Mouse (Mus musculus) kidney, adult 2 months (tissue): ENCODE results near the gene Gm28047. TPM values are rescaled to one million over a fixed set of nuclear protein-coding genes. Genes with fewer than 3 reads are reported as not detected.

Experiments
- DNase-seq: peaks from one replicate; pipeline ENCODE4 v3.0.0; 2021
- H3K27ac ChIP-seq: fragments of 200-500 bp; 2 replicates; pipeline ENCODE4 v1.5.1; 2012; ENCODE audit warnings: low read depth, low read length, control low read depth, inconsistent platforms; ENCODE audit not compliant: insufficient read depth
- H3K27me3 ChIP-seq: fragments of 200-500 bp; replicated peaks from 2 replicates; pipeline ENCODE4 v1.6.1; 2012; ENCODE audit warnings: mild to moderate bottlenecking, moderate library complexity, low read length, inconsistent platforms; ENCODE audit not compliant: control insufficient read depth, insufficient read depth
- H3K36me3 ChIP-seq: fragments of 200-500 bp; 2 replicates; pipeline ENCODE4 v1.6.1; 2012; ENCODE audit warnings: mild to moderate bottlenecking, moderate library complexity, low read length, inconsistent platforms; ENCODE audit not compliant: control insufficient read depth, insufficient read depth
- H3K4me1 ChIP-seq: fragments of 200-500 bp; 2 replicates; pipeline ENCODE4 v1.6.1; 2011; ENCODE audit warnings: low read length; ENCODE audit not compliant: control insufficient read depth, insufficient read depth
- H3K4me3 ChIP-seq: fragments of 200-500 bp; 2 replicates; pipeline ENCODE4 v1.5.1; 2011; ENCODE audit warnings: mild to moderate bottlenecking, low read depth, low read length, control low read depth; ENCODE audit not compliant: insufficient read depth
- CTCF ChIP-seq: fragments of 200-500 bp; conservative IDR thresholded peaks from 2 replicates; pipeline ENCODE4 v1.5.1; 2011; ENCODE audit warnings: low read depth, mild to moderate bottlenecking, control low read depth, low read length, moderate library complexity, mixed read lengths; ENCODE audit not compliant: insufficient read depth, insufficient read length
- POLR2A ChIP-seq: fragments of 200-500 bp; IDR thresholded peaks from one replicate; pipeline ENCODE4 v1.6.1; 2011; ENCODE audit warnings: low read depth, low read length, control low read depth
- WGBS: fragments of 180-500 bp; shearing (Covaris S2); methylation state at CpG from one replicate; pipeline ENCODE4 v1.1.7; 2018; 5-methylcytosine and 5-hydroxymethylcytosine counted together
- polyA plus RNA-seq: library from polyadenylated mRNA; depleted of rRNA; stranded (reverse); fragments of >200 nt; gene quantifications from 2 replicates; pipeline ENCODE4 v1.2.3, GENCODE M21; 2012

Gm28047 gene
- polyA plus RNA-seq, 1 experiment = not detected

DNA sequence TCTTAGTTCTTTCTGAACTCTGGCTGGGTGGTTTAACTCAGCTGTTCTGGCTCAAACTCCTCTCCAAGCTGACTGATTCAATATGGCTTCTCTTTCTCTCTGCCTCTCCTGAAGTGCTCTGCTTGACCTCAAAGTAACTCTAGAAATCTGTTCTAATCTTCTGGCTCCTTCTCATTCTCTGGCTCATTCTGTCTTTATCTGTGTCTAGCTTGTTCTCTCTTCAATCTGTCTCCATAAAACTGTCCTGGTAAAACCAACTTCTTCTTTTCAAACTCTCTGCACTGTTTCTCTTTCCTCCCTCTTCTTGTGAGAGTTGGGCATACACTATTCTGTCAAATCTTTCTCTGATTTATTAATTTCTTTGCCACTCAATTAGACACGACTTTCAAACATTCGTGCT, 57.0 kb downstream of the Gm28047 start:
- Histone ChIP-seq H3K4me1 (no peaks in the 10 kb centered on the region), H3K27me3 (no peaks in the 10 kb centered on the region), H3K27ac (no peak overlapping the region), H3K36me3 (no peaks in the 10 kb centered on the region), H3K4me3 (no peak overlapping the region)
- DNase-seq = no peak
- TF ChIP-seq CTCF (no peak), POLR2A (no peak)
- 79% methylated on average over 2 of the region's 2 CpGs for WGBS

DNA sequence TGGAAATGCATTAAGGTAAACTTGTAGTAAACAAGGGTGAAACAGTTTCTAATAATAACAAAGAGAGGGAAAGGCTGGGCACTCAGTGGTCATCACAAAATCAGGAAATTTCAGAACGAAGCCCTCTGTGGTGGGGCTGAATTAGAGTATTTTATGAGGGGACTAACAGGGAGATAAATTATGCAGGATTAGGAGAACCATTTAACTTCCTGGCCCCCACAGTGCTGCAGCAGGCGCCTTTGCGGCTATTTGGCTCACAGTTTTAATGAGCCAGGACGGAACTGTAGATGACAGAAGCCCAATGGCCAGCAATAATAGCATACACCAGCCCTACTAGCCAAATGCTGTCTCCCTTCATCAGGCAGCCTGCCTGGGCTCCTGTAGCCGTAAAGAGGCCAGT, 61.2 kb downstream of the Gm28047 start:
- WGBS = 85% methylated on average over 5 of the region's 5 CpGs
- Histone ChIP-seq H3K27me3 (no peaks in the 10 kb centered on the region), H3K4me3 (no peak overlapping the region), H3K27ac (no peak overlapping the region), H3K4me1 (no peaks in the 10 kb centered on the region), H3K36me3 (no peaks in the 10 kb centered on the region; the same call in 1 of the 2 replicates)
- DNase-seq = no peak
- TF ChIP-seq POLR2A = no peak
- no peak for TF ChIP-seq CTCF

DNA sequence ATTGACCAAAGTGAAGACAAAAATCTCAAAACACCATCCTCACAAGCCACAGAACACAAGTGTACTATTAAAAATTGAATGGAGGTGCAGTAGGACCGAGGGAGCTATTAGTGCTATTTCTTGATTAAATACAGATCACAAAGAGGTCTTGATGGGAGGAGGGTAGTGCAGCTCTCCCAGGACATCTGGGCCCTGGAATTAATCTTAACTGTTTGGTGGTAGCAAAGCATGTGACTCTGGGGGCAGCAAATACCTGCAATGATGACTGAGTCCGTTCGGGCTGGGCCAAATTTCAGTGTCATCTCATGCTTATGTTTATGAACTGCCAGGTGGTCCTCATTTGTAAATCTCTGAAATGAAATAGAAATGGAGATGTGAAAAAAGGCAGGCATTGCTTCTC, 61.8 kb downstream of the Gm28047 start:
- no peaks in the 10 kb centered on the region for H3K27me3 ChIP-seq
- H3K4me1 ChIP-seq = no peaks in the 10 kb centered on the region
- TF ChIP-seq CTCF (no peak), POLR2A (no peak)
- WGBS = 94% methylated on average over 3 of the region's 3 CpGs
- no peak for DNase-seq
- no peaks in the 10 kb centered on the region; the same call in 1 of the 2 replicates for H3K36me3 ChIP-seq
- no peak overlapping the region for H3K4me3 ChIP-seq
- no peak overlapping the region for H3K27ac ChIP-seq

DNA sequence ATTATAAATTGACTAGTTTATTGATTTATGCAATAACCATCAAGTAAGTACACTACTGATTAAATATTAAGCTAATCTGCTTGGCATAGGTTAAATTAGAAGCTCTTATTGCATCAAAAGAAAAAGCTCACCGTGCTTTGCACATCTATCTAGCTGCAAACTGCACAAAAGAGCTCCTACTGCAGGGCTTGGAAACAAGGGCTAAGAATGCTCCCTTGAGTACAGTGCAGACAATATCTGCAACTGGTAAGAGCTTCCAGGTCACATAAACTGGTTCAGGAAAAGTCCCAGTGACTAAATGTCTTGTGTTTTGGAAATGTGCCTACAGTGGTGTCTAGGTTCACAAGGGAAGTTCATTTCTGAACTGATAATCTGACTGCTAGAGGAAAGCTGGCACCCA, 62.4 kb downstream of the Gm28047 start:
- Histone ChIP-seq H3K27ac (no peak overlapping the region), H3K27me3 (no peaks in the 10 kb centered on the region), H3K4me3 (no peak overlapping the region), H3K36me3 (no peaks in the 10 kb centered on the region; the same call in 1 of the 2 replicates), H3K4me1 (no peaks in the 10 kb centered on the region)
- TF ChIP-seq POLR2A = no peak
- no peak for TF ChIP-seq CTCF
- no peak for DNase-seq
- 54% methylated on average over 1 of the region's 1 CpGs for WGBS

DNA sequence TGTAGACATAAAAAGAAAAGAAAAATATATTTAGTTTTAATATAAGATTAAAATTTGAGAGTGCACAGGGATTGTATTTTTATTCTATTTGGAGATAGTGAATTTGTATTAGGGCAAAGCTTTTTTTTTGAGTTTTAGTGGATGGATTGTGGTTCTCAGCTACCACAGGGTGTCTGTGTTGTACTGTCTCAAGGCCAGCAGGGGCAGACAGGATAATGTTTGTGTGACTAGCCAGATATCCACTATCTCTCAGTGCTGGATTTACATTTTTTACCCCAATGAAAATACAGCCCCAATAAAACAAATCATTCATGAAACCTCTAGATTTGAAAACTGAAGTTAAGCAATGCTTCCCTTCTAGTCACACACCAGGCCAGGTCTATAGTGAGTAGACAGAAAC, 67.3 kb downstream of the Gm28047 start:
- H3K27me3 ChIP-seq = no peaks in the 10 kb centered on the region
- TF ChIP-seq CTCF (no peak), POLR2A (no peak)
- H3K4me1 ChIP-seq = no peaks in the 10 kb centered on the region
- peaks cover 6% of the 10 kb centered on the region; the same call in 1 of the 2 replicates for H3K36me3 ChIP-seq
- H3K27ac ChIP-seq = no peak overlapping the region
- H3K4me3 ChIP-seq = no peak overlapping the region
- no peak for DNase-seq

DNA sequence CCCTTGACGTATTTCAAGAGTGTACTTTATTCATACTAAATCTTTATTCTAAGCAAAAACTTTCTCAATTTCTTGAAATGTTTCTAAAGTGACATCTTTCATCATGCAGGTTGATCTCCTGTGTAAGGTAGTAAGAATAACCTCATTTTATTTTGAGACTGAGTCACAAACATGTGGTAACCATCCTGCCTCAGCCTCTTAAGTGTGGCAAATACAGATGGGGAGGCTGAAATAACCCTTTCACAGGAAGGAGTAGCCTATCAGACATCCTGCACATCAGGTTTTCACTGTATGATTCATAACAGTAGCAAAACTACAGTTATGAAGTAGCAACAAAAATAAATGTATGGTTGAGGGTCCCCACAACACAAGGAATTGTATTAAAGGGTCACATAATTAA, 69.3 kb downstream of the Gm28047 start:
- Histone ChIP-seq H3K27me3 (no peaks in the 10 kb centered on the region), H3K27ac (no peak overlapping the region), H3K4me3 (no peak overlapping the region), H3K36me3 (peaks cover 6% of the 10 kb centered on the region; the same call in 1 of the 2 replicates), H3K4me1 (no peaks in the 10 kb centered on the region)
- TF ChIP-seq CTCF (no peak), POLR2A (no peak)
- no peak for DNase-seq
- WGBS = 95% methylated on average over 1 of the region's 1 CpGs

DNA sequence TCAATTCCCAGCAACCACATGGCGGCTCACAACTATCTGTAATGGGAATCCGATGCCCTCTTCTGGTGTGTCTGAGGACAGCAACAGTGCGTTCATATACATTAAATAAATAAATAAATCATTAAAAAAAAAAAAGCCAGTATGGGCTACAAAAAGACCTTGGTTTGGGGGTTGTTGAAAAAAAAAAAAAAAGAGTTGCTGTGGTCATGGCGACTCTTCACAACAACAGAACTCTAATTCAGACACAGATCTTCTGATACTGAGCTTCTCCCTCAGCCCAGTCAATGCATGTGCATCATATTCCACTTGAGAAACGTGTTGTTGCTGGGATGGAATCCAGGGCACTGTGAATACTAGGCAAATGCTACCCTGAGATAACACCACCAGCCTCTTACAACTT, 72.3 kb downstream of the Gm28047 start:
- no peak overlapping the region for H3K4me3 ChIP-seq
- H3K27me3 ChIP-seq = no peaks in the 10 kb centered on the region
- 98% methylated on average over 5 of the region's 5 CpGs for WGBS
- H3K27ac ChIP-seq = no peak overlapping the region
- DNase-seq = no peak
- no peaks in the 10 kb centered on the region for H3K4me1 ChIP-seq
- no peak for TF ChIP-seq CTCF
- no peak for TF ChIP-seq POLR2A
- H3K36me3 ChIP-seq = peaks cover 6% of the 10 kb centered on the region; the same call in 1 of the 2 replicates
